Mouse (Mus musculus) adrenal gland (tissue): ENCODE measurements around the gene Emd.

ENCODE experiments used
- intact Hi-C: fragments of 180-260 bp; cut with DNase I; formaldehyde crosslinking; loops from one replicate; pipeline ENCODE4 v1.15.1; 2025
- microRNA-seq, 2 experiments: library from miRNA; unstranded; fragments of <30 nt; microRNA quantifications; one replicate each; pipeline ENCODE4; 2019

Emd gene

DNA sequence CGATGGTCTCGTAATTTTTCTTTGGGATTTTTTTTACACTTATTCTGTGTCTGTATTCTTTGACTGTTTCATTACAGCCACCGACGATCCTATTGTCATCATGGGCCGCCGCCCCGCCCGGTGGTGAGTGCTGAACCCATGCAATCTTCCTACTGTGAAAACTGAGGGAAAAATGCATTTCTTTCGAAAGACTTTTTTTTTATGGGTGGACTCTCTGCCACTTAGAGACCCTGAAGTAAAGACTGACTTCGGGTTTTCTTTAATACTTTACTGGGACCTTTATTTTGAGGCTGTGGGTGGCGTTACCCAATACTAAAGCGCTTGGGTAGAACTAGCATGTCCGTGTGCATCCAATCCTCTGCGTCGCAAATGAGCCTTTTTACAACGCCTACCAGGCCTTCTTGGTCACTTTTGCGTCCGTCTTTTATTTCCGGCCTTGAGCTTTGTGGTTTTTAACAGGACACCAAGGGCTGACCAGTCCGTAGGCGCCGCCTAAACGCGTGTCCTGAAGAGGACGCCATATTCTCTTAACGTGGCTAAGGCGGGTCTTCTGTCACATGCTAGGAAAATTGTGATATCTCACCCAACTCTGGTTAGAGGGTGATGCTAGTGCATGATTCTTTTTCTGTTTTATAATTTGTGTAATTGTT, 16.5 kb downstream of the Emd start:
- intact Hi-C loops = no loop called here

DNA sequence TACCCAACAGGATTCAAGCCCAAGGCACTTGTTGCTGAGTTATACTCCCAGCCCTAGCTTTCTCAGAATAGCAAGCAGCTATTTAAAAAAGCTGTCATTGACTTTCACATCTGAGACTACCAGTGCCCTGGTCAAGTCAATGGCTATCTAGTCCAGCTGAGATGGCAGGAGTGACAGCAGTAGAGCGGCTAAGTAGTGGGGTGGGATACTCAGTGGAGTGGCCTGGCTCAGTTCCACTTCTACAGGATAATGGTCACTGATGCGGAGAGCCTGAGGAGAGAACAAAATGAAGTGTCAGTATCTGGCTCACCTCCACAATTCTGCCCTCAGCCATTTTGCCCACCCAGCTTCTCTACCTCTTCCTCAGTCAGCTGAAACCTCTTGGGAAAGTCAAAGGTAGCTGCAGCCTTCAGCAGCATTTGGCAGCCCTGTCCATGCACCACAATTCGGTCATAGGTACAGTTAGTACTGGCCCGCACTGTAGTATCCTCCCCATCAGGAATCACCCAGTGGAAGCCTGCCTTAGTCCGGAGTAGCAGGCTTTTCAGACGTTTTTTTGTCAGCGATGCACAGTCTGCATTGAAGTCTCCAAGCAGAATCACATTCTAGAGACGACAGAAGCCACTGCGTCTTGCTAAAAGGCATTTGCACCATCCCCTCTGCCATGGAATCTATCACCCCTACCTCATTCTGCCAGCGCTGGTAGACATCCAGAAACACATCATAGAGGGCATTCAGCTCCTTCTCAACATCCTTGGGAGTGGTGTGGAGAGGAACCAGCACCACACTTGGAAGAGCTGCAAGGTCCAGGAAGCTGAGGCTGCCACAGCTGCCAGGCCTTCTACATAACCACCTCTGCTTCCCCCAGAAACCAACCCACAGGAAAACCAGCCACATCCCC, 19.2 kb downstream of the Emd start:
- intact Hi-C loops = no loop called here

DNA sequence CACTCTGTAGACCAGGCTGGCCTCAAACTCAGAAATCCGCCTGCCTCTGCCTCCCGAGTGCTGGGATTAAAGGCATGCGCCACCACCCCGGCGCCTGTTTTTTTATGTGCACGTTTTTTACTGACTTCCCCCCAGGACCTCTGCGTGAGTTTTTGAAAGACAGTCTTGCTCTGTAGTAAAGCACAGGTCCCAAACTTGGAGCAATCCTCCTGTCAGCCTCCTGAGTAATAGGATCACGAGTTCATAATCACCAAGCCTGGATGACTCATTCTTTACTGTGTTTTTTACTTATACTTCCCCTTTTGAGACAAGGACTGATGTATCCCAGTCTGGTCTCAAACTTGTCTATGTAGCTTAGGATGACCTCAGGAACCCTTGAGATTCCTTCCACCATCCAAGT, 23.4 kb downstream of the Emd start:
- intact Hi-C loops = no loop called here

DNA sequence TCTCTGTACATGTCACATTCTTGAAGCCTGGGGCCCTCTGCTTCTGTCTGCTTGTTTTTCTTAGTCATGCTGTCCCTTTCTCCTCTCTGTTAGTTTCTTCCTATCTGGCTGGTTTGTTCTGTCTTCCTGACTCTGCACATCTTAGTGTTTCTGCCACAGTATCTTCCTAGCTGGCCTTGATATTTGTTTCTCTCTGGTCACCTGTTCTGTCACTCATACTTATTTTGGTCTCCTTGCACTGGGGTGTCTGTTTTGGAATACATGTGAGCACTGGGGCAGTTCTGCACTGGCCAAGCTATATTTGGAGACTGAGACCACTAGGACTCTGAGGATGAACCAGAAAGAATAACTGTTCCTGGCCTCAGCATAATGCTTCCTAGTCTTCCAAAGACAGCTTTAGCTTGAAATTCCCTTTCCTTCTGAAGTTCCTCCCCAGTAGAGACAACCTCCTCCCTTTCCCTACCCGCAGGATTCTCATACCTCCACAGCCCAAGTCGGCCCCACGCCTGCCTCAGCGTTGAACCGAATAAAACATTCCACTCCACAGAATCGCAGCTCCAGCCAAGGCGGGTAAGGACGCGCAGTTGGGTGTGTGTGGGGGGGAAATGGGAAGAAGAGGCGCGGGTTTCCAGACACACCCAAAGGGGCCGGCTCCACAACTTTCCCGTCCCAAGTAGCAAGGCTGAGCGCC, 26.7 kb downstream of the Emd start:
- intact Hi-C loops = no loop called here

DNA sequence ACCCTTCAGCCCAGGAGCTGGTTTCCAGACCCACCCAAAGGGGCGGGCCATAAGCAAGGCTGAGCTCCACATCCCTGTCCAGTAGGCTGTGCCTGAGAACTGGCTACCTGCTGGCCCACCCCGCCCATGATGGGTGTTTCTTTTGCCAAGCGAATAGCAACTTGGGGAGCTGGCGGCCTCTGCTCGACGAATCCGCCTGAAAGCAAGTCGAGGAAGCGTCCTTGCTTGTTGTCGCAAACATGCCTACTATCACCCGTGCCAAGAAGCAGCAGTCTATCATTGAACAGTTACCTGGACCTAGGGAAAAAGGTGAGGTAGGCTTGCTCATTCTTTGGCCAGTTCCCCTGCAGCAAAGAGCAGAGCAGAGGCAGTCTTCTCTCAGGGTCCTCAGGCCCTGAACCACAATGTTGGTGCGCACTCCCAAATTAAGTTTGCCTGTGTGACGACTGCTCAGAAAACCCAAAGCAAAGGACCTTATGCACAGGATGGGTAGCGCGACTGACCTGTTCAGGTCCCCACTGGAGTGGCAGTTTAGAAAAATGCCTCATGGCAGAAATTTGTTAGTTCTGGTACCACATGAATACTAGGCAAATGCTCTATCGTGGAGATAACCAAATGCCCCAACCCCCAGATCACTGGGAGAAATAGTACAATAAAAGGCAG, 27.4 kb downstream of the Emd start, which contains the start of the genes Taz and Dnase1l1:
TSS of gene Taz (plus strand) at position 181 of the 663 bp plus-strand sequence.
TSS of gene Dnase1l1 (minus strand) at position 606 of the 663 bp plus-strand sequence.
- intact Hi-C loops = no loop called here

DNA sequence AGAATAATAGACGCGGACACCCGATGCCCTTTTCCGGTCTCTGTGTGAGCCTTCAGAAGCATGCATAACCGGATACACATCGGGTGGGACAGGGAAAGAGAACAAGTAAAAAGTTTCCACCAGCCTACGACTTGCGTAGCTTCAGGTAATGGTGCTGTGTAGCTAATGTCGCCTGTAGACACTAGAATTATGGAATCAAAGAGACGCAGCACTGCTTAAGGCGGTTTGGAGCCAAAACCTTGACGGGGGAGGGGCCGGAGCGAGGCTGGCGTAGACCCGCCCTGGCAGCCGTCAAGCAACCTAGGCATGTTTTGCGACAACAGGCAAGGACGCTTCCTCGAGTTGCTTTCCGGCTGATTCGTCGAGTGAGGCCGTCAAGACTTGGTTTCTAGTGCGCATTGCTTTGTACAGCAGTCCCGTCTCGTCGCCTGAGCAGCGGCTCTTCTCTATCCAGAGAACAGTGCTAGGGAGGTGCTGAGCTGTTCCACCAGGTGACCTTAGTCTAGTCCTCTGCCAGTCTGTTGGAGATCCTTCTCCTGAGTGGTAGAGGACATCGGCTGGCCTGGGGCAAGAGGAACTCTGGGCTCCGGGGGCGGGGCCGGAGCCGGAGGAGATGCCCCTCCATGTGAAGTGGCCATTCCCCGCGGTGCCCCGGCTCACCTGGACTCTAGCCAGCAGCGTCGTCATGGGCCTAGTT, 28.1 kb downstream of the Emd start:
- intact Hi-C loops = no loop called here

DNA sequence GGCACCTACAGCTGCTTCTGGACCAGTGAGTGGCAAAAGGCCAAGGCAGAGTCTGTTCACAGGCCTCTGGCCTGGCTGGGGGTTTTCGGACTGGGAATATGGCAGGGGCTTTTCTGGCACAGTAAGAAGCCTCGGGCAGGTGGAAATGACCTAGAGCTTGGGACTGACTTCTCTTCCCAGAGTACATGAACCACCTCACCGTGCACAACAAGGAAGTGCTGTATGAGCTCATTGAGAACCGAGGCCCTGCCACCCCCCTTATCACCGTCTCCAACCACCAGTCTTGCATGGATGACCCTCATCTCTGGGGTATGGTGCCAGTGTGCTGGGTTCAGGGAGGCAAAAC, 28.6 kb downstream of the Emd start:
- intact Hi-C loops = no loop called here

DNA sequence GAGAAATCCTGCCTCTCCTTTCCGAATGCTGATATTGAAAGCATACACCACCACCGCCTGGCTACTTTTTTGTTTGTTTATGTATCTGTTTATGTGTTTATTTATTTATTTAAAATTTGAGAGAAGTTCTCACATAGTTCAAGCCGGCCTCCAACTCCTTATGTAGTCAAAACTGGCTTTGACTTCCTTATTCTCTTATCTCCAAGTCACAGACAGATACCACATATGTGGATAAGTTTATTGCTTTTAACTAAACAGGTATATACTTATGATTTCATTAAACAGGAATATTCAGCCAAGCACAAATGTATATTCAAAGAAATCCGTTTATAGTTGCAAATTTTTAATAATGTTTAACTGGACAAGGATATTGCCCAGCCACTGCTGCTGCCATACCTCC, 38.9 kb downstream of the Emd start:
- intact Hi-C loops = no loop called here

DNA sequence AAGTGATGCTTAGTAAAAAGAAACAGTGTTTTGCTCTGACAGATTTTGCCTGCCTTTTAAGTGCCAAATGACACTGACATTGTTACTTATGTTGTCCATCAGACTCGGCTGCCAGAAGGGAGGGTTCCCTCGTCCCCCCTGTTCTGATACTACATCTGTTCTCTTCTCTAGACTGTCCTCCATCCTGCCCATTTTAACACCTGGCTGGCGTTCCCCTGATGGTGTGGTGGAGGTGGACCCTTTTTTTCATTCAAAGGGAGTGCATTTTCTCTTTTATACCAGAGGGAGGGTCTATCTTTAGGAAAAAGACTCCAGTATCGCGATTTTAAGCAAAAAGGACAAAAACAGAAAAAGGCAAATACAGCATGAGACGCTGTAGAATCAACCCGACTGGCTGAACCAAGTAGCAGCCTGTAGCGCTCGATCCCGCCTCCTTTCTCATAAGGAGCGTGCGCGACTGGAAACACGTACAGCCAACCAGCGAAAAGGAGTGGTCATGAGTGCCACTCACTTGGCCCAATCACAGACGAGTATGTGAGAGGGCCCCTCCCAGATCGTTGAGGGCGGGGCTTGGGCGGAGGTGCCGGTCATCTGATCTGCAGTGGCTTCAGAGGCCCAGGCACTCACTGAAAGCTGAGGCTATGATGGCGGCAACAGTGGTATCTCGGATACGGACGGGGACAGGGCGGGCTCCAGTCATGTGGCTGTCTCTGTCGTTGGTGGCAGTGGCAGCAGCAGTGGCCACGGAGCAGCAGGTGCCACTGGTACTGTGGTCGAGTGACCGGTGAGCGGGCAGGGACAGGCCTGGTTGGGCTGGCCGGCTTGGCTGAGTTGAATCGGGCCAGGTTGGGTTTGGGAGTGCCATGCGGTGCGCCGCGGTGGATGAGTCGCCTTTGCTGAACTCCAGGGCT, 42.3 kb downstream of the Emd start, which contains the start of gene Atp6ap1:
TSS of gene Atp6ap1 (plus strand) at position 560 of the 911 bp plus-strand sequence.
- intact Hi-C loops = no loop called here

DNA sequence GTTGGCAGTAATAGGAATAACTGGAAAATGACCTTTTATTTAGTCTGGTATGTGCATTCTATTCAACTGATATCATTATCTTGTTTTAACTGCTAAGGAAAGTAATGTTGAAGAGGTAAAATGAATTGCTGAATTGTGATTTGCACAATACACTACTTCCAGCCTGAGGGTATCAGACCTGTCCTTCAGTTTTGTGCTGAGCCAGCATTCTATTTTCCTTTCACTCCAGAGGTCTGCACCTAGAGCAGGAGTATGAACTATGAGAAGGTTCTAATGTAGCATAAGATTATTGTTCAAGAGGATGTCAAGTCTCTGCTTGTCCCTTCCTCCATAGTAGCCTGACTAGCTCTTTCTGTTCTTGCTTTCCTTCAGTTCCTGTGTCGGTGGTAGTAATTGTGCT, 43.9 kb downstream of the Emd start:
- intact Hi-C loops = no loop called here

DNA sequence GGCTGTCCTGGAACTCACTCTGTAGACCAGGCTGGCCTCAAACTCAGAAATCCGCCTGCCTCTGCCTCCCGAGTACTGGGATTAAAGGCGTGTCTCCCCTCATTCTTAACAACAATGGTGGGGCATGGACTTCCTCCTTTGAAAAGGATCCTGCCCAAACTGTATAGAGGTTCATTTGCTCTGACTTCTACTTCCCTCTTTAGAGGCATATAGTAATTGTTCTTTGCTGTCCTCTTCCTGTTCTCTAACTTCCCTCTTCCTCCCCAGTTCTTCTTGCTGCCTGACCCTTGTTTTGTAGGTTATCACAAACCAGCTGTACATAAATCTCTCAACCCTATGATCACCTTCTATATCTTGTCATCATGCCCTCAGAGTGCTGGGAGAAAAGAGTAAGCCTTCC, 45.2 kb downstream of the Emd start:
- intact Hi-C loops = no loop called here

DNA sequence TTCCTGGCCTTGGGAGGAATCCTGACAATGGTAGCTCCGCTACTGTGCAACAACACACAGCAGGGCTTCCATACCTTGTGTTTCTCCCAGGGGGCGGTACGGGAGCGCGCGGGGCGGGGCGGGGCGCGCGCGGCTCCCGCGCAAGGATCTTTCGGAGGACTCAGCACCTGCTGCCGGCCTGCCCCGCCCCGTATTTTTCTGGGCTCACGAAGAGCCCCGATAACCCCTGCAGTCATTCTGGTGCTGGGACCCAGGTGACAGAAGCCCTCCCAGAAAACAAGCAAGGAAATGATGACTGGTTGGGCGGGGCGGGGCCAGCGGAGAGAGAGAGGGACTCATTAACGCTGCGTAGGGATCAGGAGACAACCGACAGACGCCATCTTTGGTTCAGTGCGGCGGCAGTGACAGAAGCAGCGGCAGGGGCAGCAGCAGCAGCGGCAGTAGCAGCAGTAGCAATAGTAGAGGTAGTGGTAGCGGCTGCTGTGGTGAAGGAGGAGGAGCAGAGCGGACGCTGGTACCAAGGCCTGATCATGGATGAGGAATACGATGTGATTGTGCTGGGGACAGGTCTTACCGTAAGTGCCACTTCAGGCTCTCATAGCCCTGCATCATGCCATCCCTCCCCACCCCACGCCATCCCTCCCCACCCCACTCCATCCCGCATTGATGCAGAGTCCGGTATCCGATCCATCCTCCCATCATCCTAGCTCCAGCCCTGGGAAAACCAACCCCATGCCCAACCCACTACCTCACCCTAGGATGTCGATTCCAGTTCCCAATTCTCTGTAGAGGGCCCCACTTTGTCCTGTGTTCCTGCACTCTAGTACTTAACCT, 50.6 kb downstream of the Emd start, which contains the start of gene Gdi1:
TSS of gene Gdi1 (plus strand) at position 132 of the 834 bp plus-strand sequence.
- intact Hi-C loops = loop anchor here (5.0 kb wide), 1 partner anchor 58 kb away; the partner anchor contains the start of gene Flna

Small RNAs within 50 kb of the gene (microRNA-seq; reads per million reads assigned to microRNA genes)
- 0.11 to 0.12 reads per million in 2 experiments for gene Mir7091
